Mouse (Mus musculus) embryonic facial prominence, embryonic 12.5 days (tissue): ENCODE measurements around the gene Pi16. TPM values are rescaled to one million over a fixed set of nuclear protein-coding genes. Genes with fewer than 3 reads are reported as not detected.

Experiments
- ATAC-seq: fragments of 200-750 bp; cut with Nextera tagmentation; 2 replicates; pipeline ENCODE4 v1.8.0; 2017; ENCODE audit not compliant: insufficient number of reproducible peaks, insufficient read depth, low FRiP score, low TSS enrichment
- H3K27ac ChIP-seq: fragments of 300-500 bp; sonication (generic); 2 replicates; pipeline ENCODE4 v1.5.1; 2016; ENCODE audit warnings: mild to moderate bottlenecking
- H3K27me3 ChIP-seq: fragments of 300-500 bp; sonication (generic); 2 replicates; pipeline ENCODE4 v1.6.1; 2016; ENCODE audit warnings: mild to moderate bottlenecking, moderate library complexity
- H3K36me3 ChIP-seq: fragments of 300-500 bp; sonication (generic); 2 replicates; pipeline ENCODE4 v1.6.1; 2016; ENCODE audit warnings: mild to moderate bottlenecking
- H3K4me1 ChIP-seq: fragments of 300-500 bp; sonication (generic); 2 replicates; pipeline ENCODE4 v1.6.1; 2016
- H3K4me2 ChIP-seq: fragments of 300-500 bp; sonication (generic); replicated peaks from 2 replicates; pipeline ENCODE4 v1.6.1; 2016; ENCODE audit warnings: mild to moderate bottlenecking, moderate library complexity
- H3K4me3 ChIP-seq: fragments of 300-500 bp; sonication (generic); 2 replicates; pipeline ENCODE4 v1.5.1; 2016; ENCODE audit warnings: mild to moderate bottlenecking
- H3K9ac ChIP-seq: fragments of 300-500 bp; sonication (generic); 2 replicates; pipeline ENCODE4 v1.6.1; 2016; ENCODE audit warnings: mild to moderate bottlenecking, moderate library complexity
- H3K9me3 ChIP-seq: fragments of 300-500 bp; sonication (generic); 2 replicates; pipeline ENCODE4 v1.6.1; 2016; ENCODE audit warnings: mild to moderate bottlenecking, moderate library complexity
- WGBS: fragments of 180-500 bp; shearing (Covaris S2); methylation state at CpG from one replicate; pipeline ENCODE4 v1.1.7; 2016; 5-methylcytosine and 5-hydroxymethylcytosine counted together
- polyA plus RNA-seq: library from polyadenylated mRNA; unstranded; fragments of >200 nt; fragmentation: Nextera tagmentation; extraction: Ambion mirVana; gene quantifications from 2 replicates; pipeline ENCODE4 v1.2.1, GENCODE M21; 2016

Gene Pi16
- polyA plus RNA-seq, 1 experiment from 2014 or later = 0.49 TPM

DNA sequence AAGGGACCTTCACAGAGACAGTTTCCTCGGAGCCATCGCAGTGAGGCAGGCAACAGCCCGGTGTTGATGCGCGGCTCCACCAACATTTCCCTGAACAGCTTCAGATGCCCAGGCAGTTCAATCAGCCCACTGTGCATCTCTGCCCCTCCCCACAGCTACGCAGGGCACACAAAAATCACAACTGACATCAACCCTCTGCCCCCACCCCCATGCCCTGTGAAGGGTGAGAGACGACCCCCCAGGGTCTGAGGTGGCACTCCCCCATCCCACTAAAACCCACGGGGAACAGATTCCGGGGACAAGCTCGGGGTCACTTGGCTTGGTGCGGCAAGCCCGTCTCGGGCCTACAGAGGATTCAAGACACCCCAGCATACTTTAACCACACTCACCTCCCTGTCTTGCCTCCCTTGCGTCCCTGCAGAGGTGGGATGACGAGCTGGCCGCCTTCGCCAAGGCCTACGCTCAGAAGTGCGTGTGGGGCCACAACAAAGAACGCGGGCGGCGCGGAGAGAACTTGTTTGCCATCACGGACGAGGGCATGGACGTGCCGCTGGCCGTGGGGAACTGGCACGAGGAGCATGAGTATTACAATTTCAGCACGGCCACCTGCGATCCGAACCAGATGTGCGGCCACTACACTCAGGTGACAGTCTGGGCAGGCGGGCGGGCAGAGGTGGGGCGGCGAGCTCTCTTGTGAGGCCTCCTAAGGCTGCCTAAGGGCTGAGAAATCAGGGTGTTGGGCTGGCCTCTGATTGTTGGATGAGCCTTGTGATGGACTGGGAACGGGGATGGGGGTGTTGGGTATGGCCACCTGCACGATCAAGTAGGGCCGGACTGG, 4.5 kb downstream of the Pi16 start:
- peak overlapping the region; percentile 19; the same call in 1 of the 2 replicates for H3K4me3 ChIP-seq
- H3K9ac ChIP-seq = no peak overlapping the region

DNA sequence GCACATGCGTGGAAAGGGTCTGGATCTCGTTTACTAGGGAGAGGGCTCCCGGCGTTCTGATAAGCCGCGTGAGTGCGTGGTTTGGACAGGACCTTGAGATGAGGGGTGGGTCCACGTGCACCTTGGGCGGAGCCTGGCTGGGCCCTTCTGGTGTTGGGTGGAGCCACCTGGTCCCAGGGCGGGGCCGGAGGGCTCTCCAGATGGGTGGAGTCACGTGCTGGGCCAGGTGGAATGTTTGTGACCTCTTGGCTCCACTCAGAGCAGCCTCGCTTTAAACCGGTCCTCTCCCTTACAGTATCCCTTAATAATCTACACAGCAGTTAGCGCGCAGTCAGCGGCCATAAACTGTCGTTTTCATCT, 5.1 kb downstream of the Pi16 start:
- H3K27me3 ChIP-seq = peaks cover 56% of the 10 kb centered on the region
- H3K4me2 ChIP-seq = peak overlapping the region; percentile 37
- peak overlapping the region; percentile 19; the same call in 1 of the 2 replicates for H3K4me3 ChIP-seq
- WGBS = 6% methylated on average over 18 of the region's 18 CpGs
- no peaks in the 10 kb centered on the region for H3K9me3 ChIP-seq
- no peaks in the 10 kb centered on the region for H3K36me3 ChIP-seq
- no peak overlapping the region for H3K9ac ChIP-seq
- ATAC-seq = no peak
- H3K27ac ChIP-seq = no peak overlapping the region
- peaks cover 26% of the 10 kb centered on the region for H3K4me1 ChIP-seq

More for the DNA sequence above, 4.5 kb downstream of the Pi16 start:
- 0 out of 2 replicates have a peak overlapping the region, but pooled peaks have one; percentile 17 for H3K27ac ChIP-seq
- ATAC-seq = no peak
- no peaks in the 10 kb centered on the region for H3K36me3 ChIP-seq
- no peaks in the 10 kb centered on the region for H3K9me3 ChIP-seq
- H3K4me2 ChIP-seq = peak overlapping the region; percentile 37
- 11% methylated on average over 41 of the region's 41 CpGs for WGBS
- peaks cover 23% of the 10 kb centered on the region for H3K4me1 ChIP-seq
- peaks cover 50% of the 10 kb centered on the region for H3K27me3 ChIP-seq

DNA sequence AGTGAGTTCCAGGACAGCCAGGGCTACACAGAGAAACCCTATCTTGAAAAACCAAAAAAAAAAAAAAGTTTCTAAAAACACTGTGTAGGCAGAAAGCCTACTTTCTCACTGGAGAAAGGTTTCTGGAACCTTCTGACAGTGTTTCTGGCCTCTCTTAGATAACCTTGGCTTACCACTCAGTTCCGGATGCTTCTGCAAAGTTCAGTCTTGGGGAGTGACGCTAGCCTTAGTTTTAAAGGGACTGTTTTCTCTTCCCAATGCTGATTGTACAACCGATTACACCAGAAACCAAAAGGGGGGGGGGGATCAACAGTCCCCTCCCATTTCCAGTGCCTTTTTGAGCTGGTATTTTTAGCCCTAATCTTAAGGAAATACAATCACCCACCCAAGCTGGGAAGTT, 6.1 kb downstream of the Pi16 start:
- no peak overlapping the region for H3K9ac ChIP-seq
- no peaks in the 10 kb centered on the region for H3K36me3 ChIP-seq
- H3K27ac ChIP-seq = no peak overlapping the region
- peaks cover 26% of the 10 kb centered on the region for H3K4me1 ChIP-seq
- H3K4me2 ChIP-seq = no peak overlapping the region
- no peak overlapping the region for H3K4me3 ChIP-seq
- WGBS = 84% methylated on average over 3 of the region's 3 CpGs
- no peak for ATAC-seq
- H3K27me3 ChIP-seq = peaks cover 62% of the 10 kb centered on the region
- no peaks in the 10 kb centered on the region for H3K9me3 ChIP-seq

DNA sequence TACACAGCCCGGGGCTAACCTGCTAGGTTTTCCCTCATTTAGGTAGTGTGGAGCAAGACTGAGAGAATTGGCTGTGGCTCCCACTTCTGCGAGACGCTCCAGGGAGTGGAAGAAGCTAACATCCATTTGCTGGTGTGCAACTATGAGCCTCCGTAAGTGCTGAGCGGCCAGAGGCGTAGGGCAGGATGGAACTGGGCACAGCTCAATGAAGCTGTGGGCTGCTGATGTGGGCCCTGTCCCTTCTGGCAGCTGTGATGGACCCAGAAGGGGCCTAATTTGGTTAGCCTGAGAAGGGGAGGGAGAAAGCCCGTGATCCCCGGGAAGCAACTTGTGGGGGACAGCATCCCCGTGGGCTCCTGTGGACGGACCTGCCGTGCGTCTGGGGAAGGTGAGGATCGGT, 8.4 kb downstream of the Pi16 start:
- Histone ChIP-seq H3K36me3 (no peaks in the 10 kb centered on the region; the same call in 1 of the 2 replicates), H3K4me3 (no peak overlapping the region), H3K4me2 (peak overlapping the region; percentile 53), H3K27me3 (peaks cover 56% of the 10 kb centered on the region), H3K9me3 (no peaks in the 10 kb centered on the region), H3K9ac (no peak overlapping the region), H3K27ac (no peak overlapping the region), H3K4me1 (peaks cover 26% of the 10 kb centered on the region)
- ATAC-seq = no peak
- 47% methylated on average over 13 of the region's 13 CpGs for whole genome bisulfite sequencing

DNA sequence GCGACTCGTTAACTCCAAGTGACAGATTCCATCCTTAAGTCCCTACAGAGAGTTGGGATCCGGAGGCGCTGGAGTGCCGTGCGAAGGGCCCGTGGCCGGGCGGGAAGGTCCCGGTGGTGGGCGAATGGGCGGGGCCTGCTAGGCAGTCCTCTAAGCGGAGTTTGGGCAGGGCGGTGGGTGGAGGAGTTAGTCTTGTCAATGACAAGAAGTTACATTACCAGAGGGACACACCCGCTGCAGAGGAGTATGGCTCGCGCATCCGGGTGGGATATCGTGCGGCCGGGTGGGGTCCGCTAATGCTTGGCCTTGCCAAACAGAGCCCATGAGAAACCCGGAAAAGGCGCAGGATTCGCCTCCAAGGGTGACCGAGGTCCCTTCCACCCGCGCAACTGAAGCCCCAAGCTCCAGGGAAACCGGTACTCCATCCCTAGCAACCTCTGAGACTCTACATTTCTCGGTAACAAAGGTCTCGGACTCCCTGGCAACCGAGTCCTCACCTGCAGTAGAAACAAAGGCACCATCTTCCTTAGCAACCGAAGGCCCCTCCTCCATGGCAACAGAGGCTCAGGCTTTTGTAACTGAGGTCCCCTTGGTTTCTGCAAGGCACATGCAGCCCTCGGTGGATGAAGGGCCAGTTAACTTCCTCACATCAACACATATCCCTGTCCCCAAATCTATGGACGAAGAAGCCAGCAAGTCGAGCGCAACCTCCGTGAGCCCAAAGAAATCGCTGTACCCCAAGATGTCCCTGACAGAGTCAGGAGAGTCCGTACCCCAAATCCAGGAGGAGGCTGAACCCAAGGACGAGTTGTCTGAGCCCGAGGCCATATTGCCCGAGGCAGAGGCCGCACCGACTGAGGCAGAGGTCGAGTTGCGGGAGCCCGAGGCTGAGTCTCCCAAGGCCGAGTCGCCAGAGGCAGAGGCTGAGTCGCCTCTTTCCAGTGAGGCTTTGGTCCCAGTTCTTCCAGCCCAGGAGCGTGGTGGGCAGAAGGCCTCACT, 9.3 kb downstream of the Pi16 start:
- Histone ChIP-seq H3K4me3 (peak overlapping the region; percentile 26), H3K4me2 (peak overlapping the region; percentile 53), H3K4me1 (peaks cover 22% of the 10 kb centered on the region), H3K36me3 (peaks cover 9% of the 10 kb centered on the region; the same call in 1 of the 2 replicates), H3K27me3 (peaks cover 46% of the 10 kb centered on the region), H3K9me3 (no peaks in the 10 kb centered on the region), H3K27ac (no peak overlapping the region), H3K9ac (peak overlapping the region; percentile 17; the same call in 1 of the 2 replicates)
- 0 out of 2 replicates have a peak, but pooled peaks have one; percentile 11 for ATAC-seq
- 10% methylated on average over 52 of the region's 52 CpGs for WGBS

DNA sequence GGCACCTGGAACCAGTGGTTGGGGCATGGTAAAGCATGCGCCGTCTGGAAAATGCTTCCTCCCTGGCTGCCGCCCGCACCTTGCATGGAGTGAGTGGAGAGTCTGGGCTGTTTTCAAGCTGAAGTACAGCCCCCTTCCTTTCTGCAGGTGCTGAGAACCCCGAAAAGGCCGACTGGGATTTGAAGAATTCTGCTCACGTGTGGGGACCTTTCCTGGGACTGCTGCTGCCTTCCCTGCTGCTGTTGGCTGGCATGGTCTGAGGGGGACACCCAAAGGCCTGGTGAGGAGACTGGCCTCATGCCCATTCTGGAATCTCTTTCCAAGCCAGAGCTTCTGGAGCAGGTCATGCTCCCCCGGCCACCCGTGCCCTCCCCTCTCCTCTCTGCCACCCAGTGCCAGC, 10.2 kb downstream of the Pi16 start:
- Histone ChIP-seq H3K36me3 (peaks cover 18% of the 10 kb centered on the region), H3K4me3 (no peak overlapping the region), H3K9me3 (no peaks in the 10 kb centered on the region), H3K27ac (no peak overlapping the region), H3K9ac (no peak overlapping the region), H3K4me1 (peaks cover 14% of the 10 kb centered on the region), H3K4me2 (no peak overlapping the region), H3K27me3 (peaks cover 38% of the 10 kb centered on the region)
- ATAC-seq = no peak
- 84% methylated on average over 9 of the region's 9 CpGs for WGBS

DNA sequence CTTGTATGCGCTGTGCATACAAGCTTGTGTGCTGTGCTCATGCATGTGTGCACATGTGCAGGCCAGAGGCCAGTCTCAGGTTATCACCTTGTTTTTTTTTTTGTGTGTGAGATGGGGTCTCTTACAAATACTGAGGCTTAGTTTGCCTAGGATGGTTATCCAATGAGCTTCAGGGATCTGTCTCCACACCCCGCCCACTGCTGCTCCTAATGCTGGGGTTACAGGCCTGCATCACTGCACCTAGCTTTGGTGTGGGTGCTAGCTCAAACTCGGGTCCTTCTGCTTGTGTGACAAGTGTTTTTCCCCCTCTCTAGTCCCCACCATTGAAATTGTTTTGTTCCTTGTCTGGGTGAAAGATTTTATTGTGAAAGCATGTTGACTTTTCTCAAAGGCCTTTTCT, 12.7 kb downstream of the Pi16 start:
- no peak overlapping the region for H3K4me3 ChIP-seq
- ATAC-seq = no peak
- no peak overlapping the region for H3K9ac ChIP-seq
- no peak overlapping the region for H3K4me2 ChIP-seq
- H3K4me1 ChIP-seq = peaks cover 10% of the 10 kb centered on the region; the same call in 1 of the 2 replicates
- peaks cover 39% of the 10 kb centered on the region for H3K36me3 ChIP-seq
- no peaks in the 10 kb centered on the region for H3K9me3 ChIP-seq
- peak overlapping the region; percentile 54; the same call in 1 of the 2 replicates for H3K27ac ChIP-seq
- H3K27me3 ChIP-seq = peaks cover 30% of the 10 kb centered on the region
- WGBS = 86% methylated on average over 3 of the region's 3 CpGs

DNA sequence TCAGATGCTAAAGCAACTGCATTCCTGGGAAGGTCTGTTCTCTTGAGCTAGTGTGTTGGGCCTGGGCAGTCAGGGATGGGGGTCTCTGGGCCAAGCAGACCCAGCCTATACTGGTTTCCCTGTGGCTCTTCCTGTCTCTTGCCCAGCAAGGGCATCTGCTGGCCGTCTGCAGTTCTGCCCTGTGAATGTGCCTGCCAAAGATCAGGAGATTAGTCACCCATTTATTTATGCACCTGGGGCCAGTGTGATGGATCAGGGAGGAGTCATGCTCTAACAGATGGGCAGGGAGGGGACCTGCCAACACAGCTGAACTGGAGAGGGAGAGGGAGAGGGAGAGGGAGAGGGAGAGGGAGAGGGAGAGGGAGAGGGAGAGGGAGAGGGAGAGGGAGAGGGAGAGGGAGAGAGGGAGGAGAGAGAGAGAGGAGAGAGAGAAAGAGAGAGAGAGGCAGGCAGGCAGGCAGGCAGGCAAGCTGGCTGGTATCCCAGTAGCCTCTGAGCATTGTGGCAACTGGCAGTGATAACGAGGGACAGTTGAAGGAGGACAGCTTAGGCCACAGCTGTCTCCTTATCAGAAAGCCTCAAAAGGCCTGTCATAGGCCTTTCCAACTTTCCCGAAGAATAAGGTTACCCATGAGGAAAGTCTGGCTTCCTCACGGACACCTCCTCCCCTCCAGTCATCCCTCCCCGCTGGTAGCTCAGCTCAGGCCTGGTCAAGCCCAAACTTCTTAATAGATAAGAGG, 13.4 kb downstream of the Pi16 start:
- Histone ChIP-seq H3K9ac (no peak overlapping the region), H3K36me3 (peaks cover 45% of the 10 kb centered on the region), H3K4me2 (no peak overlapping the region), H3K9me3 (no peaks in the 10 kb centered on the region), H3K4me1 (peaks cover 10% of the 10 kb centered on the region; the same call in 1 of the 2 replicates), H3K27ac (peak overlapping the region; percentile 54), H3K4me3 (no peak overlapping the region), H3K27me3 (peaks cover 27% of the 10 kb centered on the region)
- WGBS = 30% methylated on average over 5 of the region's 5 CpGs
- no peak for ATAC-seq

DNA sequence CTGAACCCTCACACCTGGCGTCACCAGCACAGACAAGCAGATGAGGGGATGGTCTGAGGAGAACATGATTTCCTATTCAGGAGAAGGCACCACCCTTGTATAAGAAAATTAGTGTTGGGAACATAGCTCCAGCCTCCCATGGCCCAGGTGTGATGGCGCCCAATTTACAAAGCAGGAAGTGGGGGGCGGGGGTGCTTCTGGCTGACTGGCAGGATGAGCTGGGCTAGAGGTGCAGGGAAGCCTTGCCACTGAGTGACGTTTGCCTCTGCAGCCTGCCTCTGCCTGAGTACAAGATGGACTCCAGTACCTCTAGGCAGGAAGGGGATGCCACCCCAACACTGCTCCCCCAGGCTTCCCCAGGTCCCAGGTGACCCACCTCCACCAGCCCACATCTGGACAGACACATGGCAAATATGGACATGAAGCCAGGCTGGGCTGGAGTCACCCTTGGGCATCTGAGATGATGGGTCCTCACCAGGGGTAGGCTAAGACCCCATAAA, 14.8 kb downstream of the Pi16 start:
- 90% methylated on average over 4 of the region's 4 CpGs for WGBS
- Histone ChIP-seq H3K4me3 (no peak overlapping the region), H3K9ac (no peak overlapping the region), H3K4me2 (no peak overlapping the region), H3K36me3 (peaks cover 59% of the 10 kb centered on the region), H3K9me3 (no peaks in the 10 kb centered on the region), H3K27me3 (peaks cover 14% of the 10 kb centered on the region), H3K27ac (no peak overlapping the region), H3K4me1 (peaks cover under 1% of the 10 kb centered on the region; the same call in 1 of the 2 replicates)
- no peak for ATAC-seq

DNA sequence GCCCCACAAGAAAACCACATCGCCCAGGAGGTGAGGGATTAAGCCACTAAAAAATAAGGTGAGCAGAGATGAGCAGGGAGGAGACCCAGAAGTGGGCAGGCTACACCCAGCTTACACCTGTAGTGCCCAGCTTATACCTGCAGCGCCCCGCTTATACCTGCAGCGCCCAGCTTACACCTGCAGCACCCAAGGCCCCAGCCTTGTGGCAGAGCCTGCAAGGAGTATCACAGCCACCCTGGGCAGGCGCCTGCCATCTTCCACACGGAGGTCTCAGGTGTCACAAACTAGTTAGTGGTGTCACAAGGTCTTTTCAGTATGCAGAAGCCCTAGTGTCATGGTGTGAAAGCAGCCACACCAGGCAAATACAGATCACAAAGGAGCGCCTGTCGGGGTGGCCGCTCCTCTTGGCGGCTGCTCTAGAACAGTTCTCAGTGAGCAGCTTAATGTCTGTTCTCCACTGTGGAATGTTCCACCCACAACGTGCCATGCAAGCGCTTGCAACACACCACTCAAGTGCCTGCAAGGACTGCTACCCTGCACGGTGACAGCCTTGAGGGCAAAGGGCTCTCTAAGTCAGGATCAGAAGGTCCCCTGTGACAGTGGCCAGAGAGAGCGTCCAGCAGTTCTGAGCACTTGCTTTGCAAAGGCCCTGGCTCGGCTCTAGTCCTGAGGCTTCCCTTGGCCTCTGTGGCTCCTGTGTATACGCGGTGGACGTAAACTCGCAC, 18.9 kb downstream of the Pi16 start:
- Histone ChIP-seq H3K9ac (no peak overlapping the region), H3K4me1 (peaks cover 11% of the 10 kb centered on the region), H3K27ac (no peak overlapping the region), H3K27me3 (no peaks in the 10 kb centered on the region), H3K9me3 (no peaks in the 10 kb centered on the region), H3K4me2 (no peak overlapping the region), H3K36me3 (peaks cover 87% of the 10 kb centered on the region), H3K4me3 (no peak overlapping the region)
- ATAC-seq = no peak
- 94% methylated on average over 19 of the region's 19 CpGs for WGBS
